Mouse (Mus musculus) megakaryocyte, adult 5-6 weeks (primary cell): ENCODE measurements at regions not wholly inside any gene's neighbourhood (a gene's known extent, or its start where the extent isn't known, plus 50 kb on each side); places are given as distances from the start of the nearest gene placed in this dataset.

Source experiments
- ATAC-seq: 2 replicates; pipeline ENCODE4 v1.8.0; 2016; ENCODE audit warnings: mild to moderate bottlenecking, inconsistent platforms; ENCODE audit not compliant: poor library complexity, severe bottlenecking

GRCm38 (mm10) chr1:56453756-56454155 lies 183.5 kb downstream of the Hsfy2 start:
- ATAC-seq = no peak

- ATAC-seq = no peak
These were observed 194.4 kb downstream of the Hsfy2 start for GRCm38 (mm10) chr1:56442835-56443234.

- no peak for ATAC-seq
These were observed 230.4 kb downstream of the Hsfy2 start for GRCm38 (mm10) chr1:56406786-56407185.

GRCm38 (mm10) chr1:56403351-56403750 lies 233.9 kb downstream of the Hsfy2 start:
- no peak for ATAC-seq

GRCm38 (mm10) chr1:56395832-56396231 lies 241.4 kb downstream of the Hsfy2 start:
- ATAC-seq = no peak

- ATAC-seq = no peak
These were observed 250.1 kb downstream of the Hsfy2 start for GRCm38 (mm10) chr1:56387086-56387485.

- ATAC-seq = no peak
These were observed 270.9 kb downstream of the Hsfy2 start for GRCm38 (mm10) chr1:56366319-56366718.

- ATAC-seq = no peak
These were observed 276.4 kb downstream of the Hsfy2 start for GRCm38 (mm10) chr1:56360857-56361256.

GRCm38 (mm10) chr1:56346638-56347037 lies 290.6 kb downstream of the Hsfy2 start:
- no peak for ATAC-seq

- no peak for ATAC-seq
These were observed 292.3 kb downstream of the Hsfy2 start for GRCm38 (mm10) chr1:56344952-56345351.

GRCm38 (mm10) chr1:56327381-56327780 lies 309.9 kb downstream of the Hsfy2 start:
- no peak for ATAC-seq

- ATAC-seq = no peak
These were observed 328.6 kb downstream of the Hsfy2 start for GRCm38 (mm10) chr1:56308586-56308985.

- no peak for ATAC-seq
These were observed 342.8 kb downstream of the Hsfy2 start for GRCm38 (mm10) chr1:56294391-56294790.

- ATAC-seq = no peak
These were observed 347.5 kb downstream of the Hsfy2 start for GRCm38 (mm10) chr1:56289748-56290147.

- no peak for ATAC-seq
These were observed 350.7 kb downstream of the Hsfy2 start for GRCm38 (mm10) chr1:56286386-56287045.

GRCm38 (mm10) chr1:56261708-56262107 lies 375.5 kb downstream of the Hsfy2 start:
- ATAC-seq = no peak

- peak; percentile 47 for ATAC-seq
These were observed 376.5 kb downstream of the Hsfy2 start for GRCm38 (mm10) chr1:56260759-56261158.

GRCm38 (mm10) chr1:56256839-56257490 lies 380.3 kb downstream of the Hsfy2 start:
- no peak for ATAC-seq

GRCm38 (mm10) chr1:56239686-56240085 lies 397.5 kb downstream of the Hsfy2 start:
- no peak for ATAC-seq

- ATAC-seq = no peak
These were observed 410.8 kb downstream of the Hsfy2 start for GRCm38 (mm10) chr1:56226314-56227008.

GRCm38 (mm10) chr1:56219700-56220099 lies 417.5 kb downstream of the Hsfy2 start:
- no peak for ATAC-seq
